Mouse (Mus musculus) Patski (cell line): ENCODE measurements around the gene Kcnc1. TPM values are rescaled to one million over a fixed set of nuclear protein-coding genes. Genes with fewer than 3 reads are reported as not detected.
A peak's percentile ranks its signal among the peaks of the same experiment; 100 is the strongest.

Experiments used
- ATAC-seq: fragments of 100-300 bp; one replicate; pipeline ENCODE4 v1.8.0; 2021
- CTCF ChIA-PET: fragments of 350-600 bp; sonication (Branson Sonifier 250); formaldehyde crosslinking; loops from one replicate; lab custom pipeline; 2022; ENCODE audit warnings: inconsistent platforms; lab: Charles Lee
- POLR2A ChIA-PET: fragments of 350-600 bp; sonication (Branson Sonifier 250); formaldehyde crosslinking; loops from one replicate; lab custom pipeline; 2022; ENCODE audit warnings: antibody characterized with exemption, inconsistent platforms; lab: Charles Lee
- DNase-seq: peaks from one replicate; pipeline ENCODE4 v3.0.0-alpha.2; 2011; ENCODE audit warnings: low read depth, low spot score
- H3K27me3 ChIP-seq: fragments of 371-371 bp; one replicate; pipeline ENCODE4 v1.5.1; 2021
- CTCF ChIP-seq: fragments of 100-300 bp; IDR thresholded peaks from one replicate; pipeline ENCODE4 v1.5.1; 2021
- in situ Hi-C: fragments of 300-500 bp; cut with MboI; formaldehyde crosslinking; loops from 3 replicates; pipeline ENCODE4 v1.11.1; 2018; ENCODE audit warnings: low pct_unique_long_range_greater_than_20kb, mixed read lengths
- polyA plus RNA-seq: library from polyadenylated mRNA; unstranded; gene quantifications from one replicate; pipeline ENCODE4 v1.2.3, GENCODE M21; 2021

Gene Kcnc1
- polyA plus RNA-seq, 1 experiment from 2014 or later, result 0.01 TPM

DNA sequence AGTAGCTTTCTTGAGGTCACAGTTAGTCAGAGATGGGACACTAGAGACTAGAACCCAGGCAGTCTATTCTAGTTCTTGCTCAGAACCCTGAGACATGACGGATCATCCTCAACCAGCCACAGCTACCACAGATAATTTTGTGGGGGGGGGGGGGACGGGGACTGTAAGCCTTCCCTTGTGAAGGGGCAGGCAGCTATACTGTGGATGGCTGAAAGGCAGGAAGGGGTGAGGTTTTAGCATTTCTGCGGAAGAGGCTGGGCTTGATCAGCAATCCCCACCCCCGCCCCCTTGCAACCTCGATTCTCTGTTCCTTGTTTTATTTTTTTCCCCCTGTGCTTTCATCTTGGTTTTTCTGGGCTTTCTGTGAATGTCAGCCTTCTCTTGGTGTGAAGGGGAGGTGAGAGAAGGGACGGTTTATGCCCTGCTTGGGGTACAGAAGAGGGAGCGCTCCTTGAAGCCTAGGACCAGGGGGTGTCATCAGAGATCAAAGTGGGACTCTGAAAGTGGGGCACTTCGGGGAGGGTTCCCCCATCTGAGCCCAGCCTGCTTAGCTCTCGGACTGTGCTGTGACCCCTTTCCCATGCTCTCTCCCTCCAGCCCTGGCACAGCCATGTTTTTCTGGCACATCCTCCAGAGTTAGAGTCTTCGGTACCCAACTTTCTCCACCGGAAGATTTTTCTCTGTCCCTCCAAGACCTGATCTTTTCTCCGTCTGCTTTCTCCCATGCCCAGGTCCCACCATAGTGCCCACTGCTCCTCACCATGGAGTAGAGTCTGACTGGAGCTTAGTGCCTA is 2.4 kb upstream of the Kcnc1 start:
- in situ Hi-C loops, result loop anchor here (5.0 to 10.0 kb wide), 2 partner anchors 171 to 213 kb away; no protein-coding TSS in a partner anchor
- POLR2A ChIA-PET, result interaction anchor here (0.5 kb wide), 1 partner anchor 82 kb away, joined by 7 read pairs; no protein-coding TSS in a partner anchor
- no peak for TF ChIP-seq CTCF
- peaks cover 47% of the 10 kb centered on the region for H3K27me3 ChIP-seq
- no peak for DNase-seq
- CTCF ChIA-PET, result interaction anchor here (0.8 to 8.8 kb wide), 10 partner anchors 18 to 317 kb away, joined by 3 to 106 read pairs (median 4); partner anchors contain the start of genes Myod1 and Saal1
- ATAC-seq, result no peak

DNA sequence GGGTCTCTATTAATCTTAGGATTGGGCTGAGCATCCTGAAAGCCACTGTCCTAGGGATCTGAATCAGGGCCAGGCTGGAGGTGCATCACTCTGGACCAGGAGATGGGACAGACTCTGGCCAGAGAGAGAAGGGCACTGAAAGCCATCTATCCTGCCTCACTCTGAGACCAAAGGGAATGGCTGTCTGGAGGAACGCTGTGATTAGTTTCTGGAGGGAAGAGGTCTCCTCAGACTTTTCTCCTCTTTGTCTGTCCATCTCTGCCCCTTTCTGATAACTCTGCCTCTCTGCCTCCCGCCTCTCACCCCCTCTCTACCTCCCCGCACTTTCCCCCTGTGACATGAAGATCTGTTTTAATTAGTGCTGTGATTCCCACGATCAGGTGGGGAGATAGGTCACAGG is 1.4 kb upstream of the Kcnc1 start:
- peaks cover 45% of the 10 kb centered on the region for H3K27me3 ChIP-seq

DNA sequence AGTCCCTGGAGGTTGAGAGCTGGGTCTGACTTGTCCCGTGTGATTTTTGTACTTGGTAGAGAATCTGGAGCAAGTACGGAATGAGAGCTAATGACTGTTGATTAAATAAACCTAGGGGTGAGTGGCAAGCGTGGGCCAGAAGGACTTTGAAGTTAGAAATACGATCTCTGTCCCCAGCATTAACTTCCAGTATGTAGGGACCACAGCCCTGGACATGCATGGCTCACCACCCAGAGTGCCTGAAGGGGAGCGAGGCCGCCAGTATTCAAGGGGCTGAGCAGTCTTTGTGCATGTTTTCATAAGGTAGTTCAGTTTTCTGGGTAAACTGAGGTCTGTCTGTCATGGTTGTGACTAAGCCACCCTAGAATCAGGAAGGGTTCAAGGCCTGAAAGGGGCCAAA is 726 bp upstream of the Kcnc1 start:
- no peak for TF ChIP-seq CTCF
- H3K27me3 ChIP-seq, result peaks cover 45% of the 10 kb centered on the region
- in situ Hi-C loops, result loop anchor here (10.0 kb wide), 1 partner anchor 169 kb away; no protein-coding TSS in a partner anchor
- ATAC-seq (no peak), DNase-seq (no peak)
- ChIA-PET CTCF (interaction anchor here (1.8 to 8.8 kb wide), 2 partner anchors 205 to 212 kb away, joined by 4 to 106 read pairs; no protein-coding TSS in a partner anchor), POLR2A (no interaction called here)

More for the DNA sequence above, 1.4 kb upstream of the Kcnc1 start:
- CTCF ChIA-PET, result interaction anchor here (1.8 to 8.8 kb wide), 2 partner anchors 206 to 213 kb away, joined by 4 to 106 read pairs; no protein-coding TSS in a partner anchor
- no peak for TF ChIP-seq CTCF
- POLR2A ChIA-PET, result interaction anchor here (0.5 kb wide), 1 partner anchor 81 kb away, joined by 7 read pairs; no protein-coding TSS in a partner anchor
- ATAC-seq (no peak), DNase-seq (no peak)
- in situ Hi-C loops, result loop anchor here (5.0 to 10.0 kb wide), 2 partner anchors 170 to 212 kb away; no protein-coding TSS in a partner anchor

DNA sequence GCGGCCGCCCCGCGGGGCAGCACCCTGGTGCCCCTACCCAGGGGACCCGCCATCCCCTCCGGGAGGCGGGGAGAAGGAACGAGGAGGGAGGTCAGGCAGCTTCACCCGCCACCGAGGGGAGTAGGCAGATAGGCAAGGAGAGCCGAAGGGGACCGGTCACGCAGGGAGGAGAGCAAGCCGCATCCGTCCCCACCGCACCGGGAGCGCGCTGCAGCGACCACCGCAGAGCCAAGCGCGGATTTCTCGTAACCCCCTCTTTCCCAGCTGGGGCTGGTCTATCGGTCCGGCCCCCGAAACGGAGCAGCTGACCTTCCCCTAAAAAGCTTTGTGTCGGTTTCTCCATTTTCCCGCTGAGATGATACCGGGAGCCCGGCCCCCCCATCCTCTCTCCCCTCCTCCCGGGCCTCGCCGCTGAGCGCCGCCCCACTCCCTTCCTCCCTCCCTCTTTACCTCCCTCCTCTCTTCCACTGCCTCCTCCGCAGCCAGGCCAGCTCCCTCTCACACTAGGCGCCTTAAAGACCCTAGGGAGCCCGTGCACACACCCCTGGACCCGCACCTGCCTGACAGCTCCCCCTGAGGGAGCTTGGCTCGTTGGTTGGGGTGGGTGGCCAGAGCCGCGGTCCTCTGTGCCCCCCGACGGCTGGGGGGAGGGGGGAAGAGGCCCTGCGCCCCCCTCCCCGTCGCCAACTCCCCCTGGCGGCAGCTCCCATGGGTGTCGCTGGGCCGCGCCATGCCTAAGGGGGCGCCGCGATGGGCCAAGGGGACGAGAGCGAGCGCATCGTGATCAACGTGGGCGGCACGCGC is 833 bp downstream of the Kcnc1 start:
- no peak for TF ChIP-seq CTCF
- ChIA-PET CTCF (interaction anchor here (0.8 to 8.8 kb wide), 2 partner anchors 165 to 211 kb away, joined by 3 to 106 read pairs; no protein-coding TSS in a partner anchor), POLR2A (no interaction called here)
- DNase-seq, result no peak
- peaks cover 48% of the 10 kb centered on the region for H3K27me3 ChIP-seq
- ATAC-seq, result peak; percentile 5
- in situ Hi-C loops, result loop anchor here (10.0 kb wide), 1 partner anchor 168 kb away; no protein-coding TSS in a partner anchor

DNA sequence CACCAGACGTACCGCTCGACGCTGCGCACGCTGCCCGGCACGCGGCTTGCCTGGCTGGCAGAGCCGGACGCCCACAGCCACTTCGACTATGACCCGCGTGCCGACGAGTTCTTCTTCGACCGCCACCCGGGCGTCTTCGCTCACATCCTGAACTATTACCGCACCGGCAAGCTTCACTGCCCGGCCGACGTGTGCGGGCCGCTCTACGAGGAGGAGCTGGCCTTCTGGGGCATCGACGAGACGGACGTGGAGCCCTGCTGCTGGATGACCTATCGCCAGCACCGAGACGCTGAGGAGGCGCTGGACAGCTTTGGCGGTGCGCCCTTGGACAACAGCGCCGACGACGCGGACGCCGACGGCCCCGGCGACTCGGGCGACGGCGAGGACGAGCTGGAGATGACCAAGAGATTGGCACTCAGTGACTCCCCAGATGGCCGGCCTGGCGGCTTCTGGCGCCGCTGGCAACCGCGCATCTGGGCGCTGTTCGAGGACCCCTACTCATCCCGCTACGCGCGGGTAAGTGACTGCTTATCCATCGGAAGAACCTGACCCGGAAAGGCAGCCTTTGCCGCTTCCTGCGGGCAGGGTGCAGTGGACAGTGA is 1.5 kb downstream of the Kcnc1 start:
- DNase-seq (no peak), ATAC-seq (no peak)
- ChIA-PET CTCF (interaction anchor here (8.8 kb wide), 1 partner anchor 210 kb away, joined by 106 read pairs; no protein-coding TSS in a partner anchor), POLR2A (no interaction called here)
- TF ChIP-seq CTCF, result no peak
- in situ Hi-C loops, result loop anchor here (10.0 kb wide), 1 partner anchor 167 kb away; no protein-coding TSS in a partner anchor
- H3K27me3 ChIP-seq, result peaks cover 48% of the 10 kb centered on the region

DNA sequence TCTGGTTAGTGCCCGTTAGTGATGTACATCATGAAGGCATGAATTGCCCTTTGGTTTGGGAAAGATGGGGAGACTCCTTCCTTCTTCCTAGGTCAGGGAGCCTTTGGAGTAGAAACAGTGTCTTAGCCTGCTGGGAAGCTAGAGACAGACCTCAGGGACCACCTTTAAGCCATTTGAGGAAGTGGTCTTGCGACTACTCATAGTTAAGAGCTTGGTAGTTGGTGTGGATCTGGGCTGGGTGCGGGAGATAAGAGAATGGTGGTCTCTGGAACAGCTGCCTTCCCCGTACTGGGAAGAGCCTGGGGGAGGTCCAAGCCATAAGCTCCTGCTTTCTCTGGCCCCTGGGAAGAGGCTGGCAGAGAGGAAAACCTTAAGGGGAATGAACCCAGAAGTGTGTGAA is 2.3 kb downstream of the Kcnc1 start:
- no peak for DNase-seq
- POLR2A ChIA-PET, result no interaction called here
- H3K27me3 ChIP-seq, result peaks cover 51% of the 10 kb centered on the region
- CTCF ChIA-PET, result no interaction called here
- in situ Hi-C loops, result loop anchor here (10.0 kb wide), 1 partner anchor 166 kb away; no protein-coding TSS in a partner anchor
- no peak for TF ChIP-seq CTCF
- no peak for ATAC-seq

DNA sequence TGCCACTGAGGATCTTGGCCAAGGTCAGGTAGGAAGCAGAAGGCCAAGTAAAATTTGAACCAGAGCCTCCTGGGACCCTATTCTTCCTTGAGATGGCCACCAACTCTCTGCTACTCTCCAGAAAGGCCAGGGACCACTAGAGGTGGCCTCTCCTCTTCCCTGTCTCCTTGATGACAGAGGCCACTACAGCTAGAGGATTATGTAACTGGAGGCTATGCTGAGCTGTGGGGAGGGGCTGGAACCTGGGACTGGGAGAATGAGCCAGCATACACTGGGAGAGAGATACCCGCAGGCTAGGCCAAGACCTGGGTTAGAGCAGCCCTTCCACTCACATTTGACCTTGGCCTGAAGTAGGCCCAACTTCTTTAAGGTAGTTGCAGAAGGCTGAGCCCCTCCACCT is 3.4 kb downstream of the Kcnc1 start:
- no peak for DNase-seq
- ChIA-PET CTCF (interaction anchor here (1.4 kb wide), 1 partner anchor 23 kb away, joined by 4 read pairs; no protein-coding TSS in a partner anchor), POLR2A (no interaction called here)
- peaks cover 45% of the 10 kb centered on the region for H3K27me3 ChIP-seq
- in situ Hi-C loops, result loop anchor here (10.0 kb wide), 1 partner anchor 165 kb away; no protein-coding TSS in a partner anchor
- no peak for TF ChIP-seq CTCF
- ATAC-seq, result no peak

DNA sequence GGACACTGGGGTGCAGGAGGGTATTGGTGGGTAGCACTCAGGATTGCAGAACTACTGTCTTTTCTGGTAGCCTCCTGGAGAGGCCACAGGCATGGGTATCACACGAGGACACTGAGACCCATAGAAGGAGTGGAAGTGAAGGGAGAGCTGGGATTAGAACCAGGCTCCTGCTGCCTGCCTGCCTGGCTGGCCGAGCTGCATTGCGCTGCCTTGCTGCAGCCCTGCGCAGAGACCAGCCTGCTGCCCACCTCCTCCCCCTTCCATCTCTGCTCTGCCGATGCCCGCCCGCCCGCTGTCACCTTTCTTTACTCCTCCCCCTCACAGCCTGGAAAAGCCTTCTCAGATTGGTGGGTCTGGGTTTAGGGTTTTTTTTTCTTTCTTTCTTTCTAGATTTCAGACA is 4.0 kb downstream of the Kcnc1 start:
- DNase-seq (no peak), ATAC-seq (no peak)
- ChIA-PET POLR2A (no interaction called here), CTCF (interaction anchor here (1.4 kb wide), 1 partner anchor 22 kb away, joined by 4 read pairs; no protein-coding TSS in a partner anchor)
- TF ChIP-seq CTCF, result no peak
- H3K27me3 ChIP-seq, result peaks cover 42% of the 10 kb centered on the region
- in situ Hi-C loops, result no loop called here

DNA sequence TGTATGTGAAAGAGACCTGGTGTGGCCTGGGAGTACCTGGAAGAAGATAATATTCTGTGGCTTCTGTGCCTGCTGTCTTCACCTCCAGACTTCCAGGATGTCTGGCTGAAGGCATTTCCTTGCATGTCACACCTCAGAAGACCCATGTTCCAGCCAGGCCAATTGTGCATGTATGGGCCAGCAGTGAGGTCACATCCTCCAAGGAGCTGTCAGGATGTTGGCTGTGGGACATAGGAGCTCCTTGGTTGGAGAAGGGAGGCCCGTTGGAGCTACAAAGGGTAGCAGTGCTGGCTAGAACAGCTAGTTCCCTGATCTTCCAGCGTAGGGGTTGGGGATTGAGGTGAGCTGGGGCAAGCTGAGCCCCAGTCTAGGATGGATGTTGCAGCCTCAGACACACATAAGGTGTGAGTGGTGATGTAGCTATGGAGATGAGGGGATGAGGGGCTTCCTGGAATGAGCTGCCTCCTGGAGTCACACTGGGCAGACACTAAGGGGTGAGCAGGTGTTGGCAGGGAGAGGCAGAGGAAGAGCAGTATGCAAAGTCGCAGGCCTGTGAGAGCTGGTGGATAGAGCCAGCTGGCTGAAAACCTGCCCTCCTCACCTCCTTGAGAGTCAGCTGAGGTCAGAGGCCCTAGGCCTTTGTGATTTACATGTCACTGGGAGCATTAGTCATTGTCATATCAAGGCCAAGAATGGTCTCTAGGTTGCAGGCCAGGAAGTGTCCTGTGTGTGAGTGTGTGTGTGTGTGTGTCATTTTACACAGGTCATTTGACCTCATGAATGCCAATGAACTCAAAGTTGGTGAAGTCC is 5.3 kb downstream of the Kcnc1 start:
- no peak for DNase-seq
- in situ Hi-C loops, result no loop called here
- ChIA-PET POLR2A (no interaction called here), CTCF (no interaction called here)
- TF ChIP-seq CTCF, result no peak
- ATAC-seq, result no peak
- peaks cover 37% of the 10 kb centered on the region for H3K27me3 ChIP-seq
